Mouse (Mus musculus) naive thymus-derived CD4-positive, alpha-beta T cell, adult 5 months (primary cell): Measurements from ENCODE around the gene Chrna1. TPM values are rescaled to one million over a fixed set of nuclear protein-coding genes. Genes with fewer than 3 reads are reported as not detected.

Experiments used
- polyA plus RNA-seq: library from polyadenylated mRNA; unstranded; fragments of 100-300 nt; shearing (Covaris generic); gene quantifications from one replicate; pipeline ENCODE4 v1.2.1, GENCODE M21; 2017

Gene Chrna1
- polyA plus RNA-seq = not detected

DNA sequence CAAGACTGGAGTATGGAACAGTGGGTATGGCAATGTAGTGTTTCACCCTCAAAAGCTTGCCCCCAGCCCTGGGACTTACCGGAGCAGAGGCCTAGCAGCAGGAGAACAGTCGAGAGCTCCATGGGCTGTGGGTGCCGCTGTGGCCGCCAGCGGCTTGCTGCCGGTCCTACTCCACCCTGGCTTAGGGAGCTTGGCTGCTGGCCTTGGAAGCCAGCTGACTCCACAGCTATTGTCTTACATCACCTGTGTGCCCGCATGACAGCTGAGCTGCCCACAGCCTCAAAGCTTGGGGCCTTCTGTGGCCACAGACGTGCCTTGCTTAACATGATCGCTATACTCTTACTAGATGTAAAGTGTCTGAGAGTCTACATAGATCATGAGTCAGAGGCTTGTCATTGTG is at the start of gene Chrna1:
Gene Chrna1 (minus strand): TSS at position 173 of the 400 bp plus-strand sequence.

DNA sequence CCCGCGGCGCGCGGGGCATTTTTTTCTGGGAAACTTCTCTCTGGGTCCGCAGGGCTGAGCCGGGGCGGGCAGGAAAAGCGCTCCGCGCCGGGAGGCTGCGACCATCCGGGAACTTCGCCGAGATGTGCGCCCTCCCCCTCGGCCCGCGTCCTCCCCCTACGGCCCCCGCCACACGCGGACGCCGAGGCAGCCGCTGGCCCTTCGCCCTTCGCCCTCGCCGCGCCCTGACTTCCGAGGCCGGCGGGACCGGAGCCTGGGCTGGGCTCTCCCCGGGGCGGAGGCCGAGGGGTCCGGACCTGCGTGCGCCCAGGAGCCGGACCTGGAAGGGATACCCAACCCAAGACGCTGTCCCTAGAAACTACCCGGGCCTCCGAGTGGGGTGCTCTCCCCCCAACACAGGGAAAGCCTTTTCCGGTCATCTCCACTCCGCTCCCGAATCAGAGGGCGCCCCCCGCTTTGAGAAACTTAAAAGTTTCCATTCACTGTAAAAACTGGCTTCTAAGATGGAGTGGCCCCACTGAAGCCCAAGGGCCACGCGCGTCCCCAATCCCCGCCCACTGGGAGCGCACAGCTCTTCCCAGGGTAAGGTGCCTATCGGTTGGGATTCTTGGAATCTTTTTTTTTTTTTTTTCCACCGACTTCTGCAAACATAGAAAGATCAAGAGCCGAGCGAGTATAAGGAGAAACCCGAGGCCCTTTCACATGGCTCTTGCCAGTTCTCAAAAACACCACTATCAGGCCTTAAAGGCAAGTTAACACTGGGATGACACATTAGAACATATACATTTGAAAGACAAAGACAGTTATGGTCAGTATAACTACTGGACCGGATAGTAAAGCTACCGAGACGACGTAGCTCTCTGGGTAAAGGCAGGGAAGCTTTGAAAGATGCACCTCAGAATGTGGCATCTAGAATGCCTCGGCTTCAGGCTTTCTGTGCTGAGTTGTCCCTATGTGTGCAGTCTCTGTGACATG is 50.5 kb downstream of the Chrna1 start, which contains the start of gene Wipf1:
Gene Wipf1 (minus strand): TSS at position 379 of the 975 bp plus-strand sequence.

Other genes starting within 250 kb of the Chrna1 start
- 7.2 TPM for gene Gpr155, start 193.8 kb downstream of the Chrna1 start, polyA plus RNA-seq
- gene Wipf1, start 50.6 kb downstream of the Chrna1 start, polyA plus RNA-seq = 64.9 TPM
- gene Chn1, start 195.0 kb upstream of the Chrna1 start, polyA plus RNA-seq = not detected